Mouse (Mus musculus) spleen, postnatal 10 days (tissue): ENCODE data around the gene Gipc2.
"Not testable (repeated sequence)": the region's sequence is repeated elsewhere in the genome, so short reads cannot be mapped to it uniquely, and the experiment has no call there.

Source experiments
- DNase-seq, 2 experiments: peaks; one replicate each; pipeline ENCODE4 v3.0.0; 2021 to 2022; ENCODE audit warnings: low spot score in 2 of 2

Gipc2 gene

DNA sequence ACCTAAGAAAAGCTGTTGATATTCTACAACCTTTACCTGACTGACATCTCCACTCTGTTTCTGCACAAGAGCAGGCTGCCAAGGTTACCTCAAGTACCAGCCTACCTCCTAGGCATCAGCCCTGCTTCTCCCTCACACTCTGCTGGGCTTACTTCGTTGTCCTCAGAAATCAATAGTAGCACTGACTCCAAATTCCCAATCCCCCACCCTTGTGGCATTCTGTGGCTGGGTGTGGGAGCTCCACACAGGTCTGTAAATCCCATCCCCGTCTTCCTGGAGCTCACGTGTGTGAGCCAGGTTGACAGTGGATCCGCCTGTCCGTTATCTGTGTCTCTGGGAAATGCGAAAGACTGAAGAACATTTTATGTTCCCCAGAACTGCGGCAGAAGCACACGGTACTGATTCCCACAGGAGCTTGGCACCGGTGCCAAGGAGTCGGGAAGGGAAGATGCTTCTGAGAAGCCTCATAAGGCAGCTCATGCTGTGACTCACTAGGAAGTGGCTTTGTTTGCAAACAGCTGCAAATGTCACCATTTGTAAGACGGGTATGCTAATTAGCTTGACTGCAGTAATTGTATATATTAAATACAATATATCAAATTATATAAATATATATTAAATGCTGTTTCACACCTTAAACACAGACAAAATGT, 10.6 kb downstream of the Gipc2 start:
- no peak for DNase-seq

DNA sequence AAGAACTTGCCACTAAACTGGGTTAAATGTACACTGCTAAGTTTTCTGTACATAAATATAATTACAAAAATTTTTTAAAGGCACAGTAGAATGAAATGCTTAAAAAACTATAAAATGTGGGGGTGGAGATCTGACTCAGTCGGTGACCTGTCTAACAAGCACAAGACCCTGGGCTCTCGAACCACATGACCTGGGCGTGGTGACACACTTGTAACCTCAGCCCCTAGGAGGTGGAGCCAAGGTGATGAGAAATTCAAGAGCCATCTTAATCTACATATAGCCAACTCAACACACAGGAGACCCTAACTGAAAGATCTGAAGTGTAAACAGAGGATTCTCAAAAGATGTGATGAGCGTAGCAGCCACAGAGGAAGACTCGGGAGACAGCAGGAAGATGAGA, 11.9 kb downstream of the Gipc2 start:
- DNase-seq: no peak

DNA sequence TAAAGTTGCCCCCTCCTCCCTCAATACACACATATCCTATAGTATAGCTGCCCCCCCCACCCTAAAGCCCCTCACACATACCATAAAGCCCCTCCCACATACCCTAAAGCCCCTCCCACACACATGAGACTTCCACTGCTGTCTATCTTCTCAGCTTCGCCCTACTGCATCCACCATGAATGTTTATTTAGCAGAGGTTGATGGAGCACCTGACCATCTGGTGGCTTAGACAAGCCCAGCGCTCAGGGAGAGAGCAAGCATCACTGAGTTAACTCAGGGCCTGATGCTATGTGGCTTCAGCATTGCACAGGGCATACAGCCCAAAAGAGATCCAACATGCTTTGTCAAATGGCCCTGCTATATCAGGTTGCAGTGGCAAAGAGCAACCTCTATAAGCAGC, 12.9 kb downstream of the Gipc2 start:
- peak in 1 of 2 experiments; percentile 42 for DNase-seq

DNA sequence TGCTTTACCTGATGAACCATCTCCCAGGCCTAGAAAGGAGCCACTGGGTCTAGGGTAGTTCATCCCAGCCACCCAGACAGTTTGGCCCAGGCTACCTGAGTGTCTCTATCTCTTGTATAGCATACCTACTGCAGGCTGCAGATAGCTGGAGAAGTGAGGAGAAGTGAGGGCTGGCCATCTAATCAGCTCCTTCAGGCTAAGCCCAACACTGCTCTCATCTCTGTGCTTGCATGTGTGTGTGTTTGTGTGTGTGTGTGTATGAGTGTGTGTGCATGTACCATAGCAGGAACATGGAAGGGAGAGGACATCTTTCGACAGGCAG, 13.6 kb downstream of the Gipc2 start:
- peak in 1 of 2 experiments; percentile 71 for DNase-seq

DNA sequence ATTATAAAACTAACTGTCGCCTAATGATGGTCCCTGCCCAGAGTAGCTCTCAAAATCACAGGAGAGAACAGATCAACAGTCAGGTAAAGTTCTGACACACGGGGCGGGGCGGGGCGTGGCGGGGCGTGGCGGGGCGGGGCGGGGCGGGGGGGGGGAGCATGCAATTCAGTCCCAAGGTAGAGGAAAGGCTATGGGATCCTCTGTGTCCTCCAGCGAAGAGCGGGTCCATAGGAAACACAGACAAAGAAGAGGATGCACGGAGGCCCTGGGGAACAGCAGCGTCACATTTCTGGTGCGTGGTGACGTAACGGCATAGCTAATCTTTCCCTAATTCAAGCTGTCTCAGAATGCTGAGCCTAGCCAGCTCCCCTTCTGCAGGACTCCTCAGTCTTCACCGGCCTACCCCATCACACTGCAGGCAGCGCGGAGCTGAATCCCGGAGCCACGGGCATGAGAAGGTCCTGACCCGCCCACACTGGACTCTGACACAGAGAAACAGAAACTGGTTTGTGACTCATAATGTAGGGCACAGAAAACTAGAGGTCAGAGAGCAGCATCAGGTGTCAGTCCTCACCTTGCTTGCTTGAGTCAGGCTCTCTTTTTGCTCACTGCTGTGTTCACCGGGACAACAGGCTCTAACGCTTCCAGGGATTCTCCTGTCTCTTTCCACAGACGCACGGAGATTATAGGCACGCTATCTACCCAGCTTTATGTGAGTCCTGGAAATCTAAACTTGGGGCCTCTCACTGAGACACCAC, 14.1 kb downstream of the Gipc2 start:
- DNase-seq: peak; percentile 39 to 62

DNA sequence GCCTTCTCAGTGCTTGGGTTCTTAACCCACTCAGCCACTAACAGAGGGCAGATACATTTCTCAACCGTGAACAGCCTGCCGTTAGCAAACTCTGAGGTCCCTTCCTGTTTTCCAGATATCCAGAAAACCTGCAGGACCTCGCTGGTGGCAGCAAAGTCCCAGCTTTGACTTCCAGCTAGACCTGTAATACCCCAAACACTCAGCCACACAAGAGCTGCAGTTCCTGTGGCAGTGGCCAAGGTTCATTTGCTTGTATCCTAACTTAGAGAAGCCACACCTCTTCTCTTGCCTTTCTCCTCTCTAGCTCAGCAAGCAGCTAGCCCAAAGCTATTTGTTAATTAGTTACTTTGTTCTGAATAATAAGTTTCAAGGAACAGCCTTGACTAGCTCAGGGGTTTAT, 16.2 kb downstream of the Gipc2 start:
- no peak for DNase-seq

DNA sequence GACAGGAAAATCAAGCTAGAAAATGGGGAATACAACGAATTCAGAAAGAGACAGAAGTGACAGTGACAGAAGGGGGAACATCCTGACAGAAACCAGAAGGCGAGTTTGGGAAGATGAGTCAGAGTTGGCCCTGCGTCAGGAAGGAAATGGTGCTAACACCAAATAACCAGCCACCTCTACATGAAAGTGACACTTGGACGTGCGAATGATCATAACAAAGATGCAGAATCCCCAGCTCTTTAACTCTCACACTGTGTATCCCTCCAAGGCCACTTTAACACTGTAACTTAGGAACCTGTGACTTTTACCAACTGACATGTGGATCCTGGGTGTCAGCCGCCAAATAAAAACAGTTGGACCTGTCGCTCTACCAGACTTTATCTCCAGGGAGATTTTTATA, 16.6 kb downstream of the Gipc2 start:
- no peak for DNase-seq

DNA sequence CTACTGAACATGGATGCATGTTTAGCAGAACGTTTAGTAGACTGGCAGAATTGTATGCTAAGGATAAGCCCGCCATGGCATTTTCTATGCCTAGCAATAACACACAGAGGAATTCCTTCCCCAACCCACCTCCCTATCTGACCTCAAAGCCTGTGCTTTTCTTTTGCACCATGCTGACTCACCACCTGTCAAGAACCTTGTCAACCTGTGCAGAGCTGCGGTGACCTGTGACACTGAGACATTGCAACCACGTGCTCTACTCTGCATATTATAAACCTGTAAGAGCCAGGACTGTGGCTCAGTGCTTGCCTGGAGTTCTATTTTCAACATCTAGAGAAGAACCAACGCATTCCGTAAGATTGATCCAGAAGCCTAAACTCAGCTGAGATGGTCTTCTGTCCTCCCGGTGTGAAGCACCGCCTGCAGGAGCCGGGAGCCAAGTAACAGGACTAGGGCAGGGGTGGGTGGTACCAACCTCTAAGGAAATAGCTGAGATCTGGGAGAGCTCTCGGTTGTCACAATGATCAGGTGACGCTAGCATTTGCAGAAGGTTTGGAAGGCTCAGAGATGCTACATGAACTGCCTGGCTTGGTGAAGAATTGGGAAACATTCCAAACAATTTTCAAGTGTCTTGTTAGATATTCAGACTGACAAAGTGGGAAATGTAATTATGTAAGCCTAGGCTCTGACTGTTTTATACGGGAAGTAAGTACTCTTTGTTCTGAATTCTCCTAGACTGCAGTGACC, 18.8 kb downstream of the Gipc2 start:
- DNase-seq: no peak

DNA sequence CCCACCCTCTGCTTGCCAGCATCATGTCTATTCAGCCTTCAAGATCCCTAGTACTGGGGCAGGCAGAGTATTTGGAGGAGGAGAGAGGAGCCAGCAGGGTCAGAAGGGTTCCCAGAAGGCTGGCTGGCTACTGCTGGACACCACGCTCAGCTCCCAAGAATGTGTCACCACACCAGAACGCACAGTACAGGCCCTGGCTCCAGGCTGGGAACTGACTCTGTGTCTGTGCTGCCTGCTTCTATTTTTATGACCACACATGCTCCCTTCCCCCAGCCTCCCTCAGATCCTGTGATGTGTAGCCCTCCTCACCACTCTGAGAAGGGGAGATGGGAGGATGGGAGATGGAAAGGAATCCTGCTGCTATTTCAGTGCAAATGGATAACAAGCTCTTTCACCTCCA, 20.8 kb downstream of the Gipc2 start:
- no peak for DNase-seq

DNA sequence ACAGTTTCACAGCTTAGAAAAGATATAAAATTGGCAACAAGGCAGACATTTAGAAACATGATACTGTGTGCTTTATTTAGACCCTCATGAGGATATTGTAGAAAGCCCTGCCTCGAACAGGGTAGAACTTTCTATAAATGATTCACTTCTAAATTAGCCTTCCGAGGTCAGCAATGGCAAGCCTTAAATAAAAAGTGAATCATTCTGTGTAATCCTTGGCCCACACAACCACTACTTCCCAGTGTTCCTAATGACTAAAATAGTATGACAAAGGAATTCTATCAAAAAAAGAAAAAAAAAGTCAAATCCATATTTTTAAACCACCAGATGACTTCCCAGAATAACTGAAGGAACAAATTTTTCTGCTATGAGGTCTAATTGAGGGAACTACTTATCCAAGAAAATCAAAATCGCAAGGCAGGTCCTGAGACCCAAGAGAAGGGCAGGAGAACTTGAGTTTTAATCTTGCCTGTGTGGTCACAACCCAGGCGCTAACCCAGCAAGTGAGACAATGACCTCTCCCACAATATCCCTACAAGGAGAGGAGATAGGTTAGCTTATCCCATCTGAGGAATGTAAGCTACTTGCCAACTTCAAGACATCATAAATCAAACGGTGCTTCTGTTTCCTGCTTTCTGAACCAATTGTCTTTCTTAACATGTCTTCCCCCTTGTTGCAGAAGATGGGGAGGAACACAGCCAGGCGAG, 22.9 kb downstream of the Gipc2 start:
- DNase-seq: no peak

DNA sequence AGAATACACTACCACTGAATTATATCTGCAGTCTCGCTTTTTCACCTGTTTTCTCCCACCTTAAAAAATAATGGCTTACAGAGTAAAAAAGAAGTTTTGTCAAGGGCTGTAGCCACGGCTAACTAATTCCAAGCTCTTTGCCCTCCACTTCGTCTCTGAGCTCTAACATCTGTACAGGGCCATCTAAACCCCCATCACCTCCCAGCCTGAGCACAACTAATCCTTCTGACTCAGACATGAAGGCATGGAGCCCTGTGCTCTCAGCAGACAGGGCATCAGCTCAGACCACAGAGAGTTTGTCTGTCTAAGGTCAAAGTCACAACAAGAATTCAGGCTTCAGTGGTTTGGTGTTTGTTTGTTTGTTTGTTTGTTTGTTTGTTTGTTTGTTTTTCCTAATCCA, 23.9 kb downstream of the Gipc2 start:
- DNase-seq: no peak

DNA sequence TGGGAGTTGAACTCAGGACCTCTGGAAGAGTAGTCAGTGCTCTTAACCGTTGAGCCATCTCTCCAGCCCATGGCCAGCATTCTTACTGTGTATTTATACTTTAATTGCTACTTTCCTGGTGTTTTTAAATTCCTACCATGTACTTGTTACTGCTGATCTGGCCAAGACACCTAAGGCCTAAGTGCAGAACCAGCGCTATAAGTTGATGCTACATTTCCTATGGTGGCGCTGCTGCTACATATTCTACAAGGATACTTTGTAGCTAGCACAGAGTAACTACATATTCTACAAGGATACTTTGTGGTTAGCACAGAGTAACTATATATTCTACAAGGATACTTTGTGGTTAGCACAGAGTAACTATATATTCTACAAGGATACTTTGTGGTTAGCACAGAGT, 26.7 kb downstream of the Gipc2 start:
- not testable (repeated sequence) for DNase-seq

DNA sequence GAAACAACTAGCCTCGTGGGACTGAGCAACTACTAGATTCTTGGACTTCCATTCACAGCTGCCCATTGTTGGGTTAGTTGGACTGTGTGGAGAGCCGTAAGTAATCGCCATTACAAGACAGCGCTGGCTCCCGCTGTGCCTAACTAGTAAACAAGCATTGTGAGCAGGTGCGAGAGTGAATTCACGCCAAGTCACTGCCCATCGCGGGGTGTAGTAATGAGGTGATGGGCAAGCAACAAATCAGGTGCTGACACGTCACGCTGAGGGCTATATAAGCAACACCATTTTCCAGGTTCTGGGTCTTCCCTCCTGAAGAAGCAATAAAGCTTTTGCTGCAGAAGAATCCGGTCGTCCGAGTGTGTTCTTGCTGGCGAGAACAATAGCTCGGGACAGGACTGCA, 29.9 kb downstream of the Gipc2 start:
- DNase-seq: not testable (repeated sequence)

DNA sequence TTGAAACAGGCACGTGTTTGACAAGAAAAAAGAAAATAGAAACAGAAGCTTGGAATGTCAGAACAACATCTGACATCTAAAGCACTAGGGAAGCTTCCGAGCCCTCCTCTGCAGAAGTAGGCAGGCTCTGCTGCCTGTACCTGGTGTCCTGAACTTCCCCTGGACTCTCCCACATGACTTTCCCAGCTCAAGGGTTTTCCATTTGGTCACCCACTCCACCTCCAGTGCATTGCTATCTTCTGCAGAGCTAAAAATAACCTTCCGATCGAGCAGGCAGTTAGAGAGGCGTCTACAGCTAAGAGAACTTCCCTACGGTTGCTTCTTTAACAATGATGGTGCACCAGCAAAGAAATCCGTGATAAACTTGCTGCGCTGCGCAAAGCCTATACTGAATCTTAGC, 32.4 kb downstream of the Gipc2 start:
- DNase-seq: no peak

DNA sequence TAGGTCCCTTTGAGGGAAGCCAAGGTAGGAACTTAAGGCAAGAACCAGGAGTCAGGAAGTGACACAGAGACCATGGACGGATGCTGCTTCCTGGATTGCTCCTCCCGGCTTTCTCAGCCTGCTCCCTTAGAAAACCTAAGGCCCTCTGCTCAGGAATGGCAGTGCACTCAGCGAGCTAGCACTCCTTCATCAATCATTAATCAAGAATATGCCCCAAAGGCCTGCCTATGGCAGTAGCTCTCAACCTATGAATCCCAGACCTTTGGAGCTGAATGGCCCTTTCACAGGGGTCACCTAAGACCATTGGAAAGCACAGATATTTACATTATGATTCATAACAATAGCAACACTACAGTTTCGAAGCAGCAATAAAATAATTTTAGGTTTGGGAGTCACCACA, 35.1 kb downstream of the Gipc2 start:
- DNase-seq: no peak

DNA sequence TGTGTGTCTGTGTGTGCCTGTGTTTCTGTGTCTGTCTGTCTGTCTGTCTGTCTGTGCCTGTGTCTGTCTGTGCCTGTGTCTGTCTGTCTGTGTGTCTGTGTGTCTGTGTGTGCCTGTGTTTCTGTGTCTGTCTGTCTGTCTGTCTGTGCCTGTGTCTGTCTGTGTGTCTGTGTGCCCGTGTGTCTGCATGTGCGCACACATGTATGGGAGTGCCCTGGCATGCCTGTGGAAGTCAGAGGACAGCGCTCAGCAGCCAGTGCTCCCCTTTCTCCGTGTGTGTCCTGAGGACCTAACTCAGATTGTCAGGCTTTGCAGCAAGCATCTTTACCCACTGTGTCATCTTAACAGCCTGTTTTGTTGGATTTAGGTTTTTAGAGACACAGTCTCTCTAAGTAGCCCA, 36.6 kb downstream of the Gipc2 start:
- DNase-seq: not testable (repeated sequence)

DNA sequence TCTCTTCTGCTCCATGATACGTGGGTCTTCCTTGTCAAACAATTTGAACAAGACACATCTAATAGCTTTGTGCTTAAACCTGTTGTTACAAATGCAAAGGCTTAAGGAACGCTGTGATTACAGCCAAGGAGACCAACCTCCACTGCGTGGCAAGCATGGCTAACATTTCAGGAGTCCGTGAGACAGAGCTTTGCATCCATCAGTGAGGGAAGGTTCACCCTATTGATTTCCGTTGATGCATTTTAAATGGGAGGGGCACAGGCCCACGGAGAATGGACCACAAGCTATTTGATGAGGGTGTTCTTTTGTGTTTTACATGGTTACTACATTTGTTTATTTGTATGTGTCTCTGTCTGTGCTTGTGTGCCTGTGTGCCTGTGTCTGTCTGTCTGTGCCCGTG, 37.4 kb downstream of the Gipc2 start:
- DNase-seq: no peak

DNA sequence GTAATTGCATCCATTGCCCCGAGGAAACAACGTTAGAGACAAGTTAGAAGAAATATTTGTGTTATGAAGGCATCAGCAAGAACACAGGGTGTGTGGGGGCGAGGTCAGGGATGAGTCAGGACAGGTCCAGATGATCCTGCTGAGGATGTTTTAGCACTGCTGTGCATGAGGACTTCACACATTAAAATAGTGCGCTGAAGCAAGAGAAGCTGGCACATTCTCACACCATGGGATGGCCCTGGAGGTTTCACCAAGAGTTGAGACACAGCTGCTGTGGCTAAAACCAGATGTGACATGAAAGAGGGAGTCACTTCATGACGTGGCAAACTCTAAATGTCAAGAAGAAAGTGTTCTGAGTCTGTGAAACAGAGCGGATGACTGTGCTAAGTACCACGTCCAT, 38.9 kb downstream of the Gipc2 start:
- DNase-seq: no peak

DNA sequence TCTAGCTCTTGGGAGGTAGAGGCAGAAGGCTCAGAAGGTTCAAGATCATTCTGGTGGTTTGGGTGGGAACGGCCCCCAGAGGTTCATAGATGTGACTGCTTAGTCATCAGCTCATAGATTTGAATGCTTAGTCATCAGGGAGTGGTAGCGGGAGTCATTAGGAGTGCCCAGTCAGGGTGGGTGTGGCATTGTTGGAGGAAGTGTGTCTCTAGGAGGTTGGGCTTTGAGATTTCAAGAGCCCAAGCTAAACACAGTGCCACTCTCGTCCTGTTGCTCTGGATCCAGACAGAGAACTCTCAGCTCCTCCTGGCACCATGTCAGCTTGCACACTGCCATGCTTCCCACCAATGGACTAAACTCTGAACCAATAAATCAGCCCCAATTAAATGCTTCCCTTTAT, 43.3 kb downstream of the Gipc2 start:
- DNase-seq: peak; percentile 33 to 78

DNA sequence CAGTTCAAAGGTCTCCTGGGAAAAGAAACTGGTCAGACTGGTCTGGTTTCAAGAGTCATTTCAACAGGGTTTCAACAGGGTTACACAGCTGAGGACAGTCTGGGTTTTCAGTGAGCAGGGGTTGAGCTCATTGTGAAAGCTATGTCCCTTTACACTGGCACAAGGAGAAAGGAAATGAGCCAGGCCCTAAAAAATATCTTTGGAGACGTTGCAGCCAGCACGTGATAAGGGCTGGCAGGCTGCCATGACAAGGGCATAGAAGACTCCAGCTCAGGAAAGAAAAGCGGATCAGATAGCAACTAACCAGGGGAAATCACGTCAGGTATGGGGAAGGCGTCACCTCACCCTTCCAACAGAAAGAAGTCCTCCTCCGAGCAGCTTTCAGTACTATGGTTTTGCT, 43.9 kb downstream of the Gipc2 start:
- peak; percentile 60 to 83 for DNase-seq

DNA sequence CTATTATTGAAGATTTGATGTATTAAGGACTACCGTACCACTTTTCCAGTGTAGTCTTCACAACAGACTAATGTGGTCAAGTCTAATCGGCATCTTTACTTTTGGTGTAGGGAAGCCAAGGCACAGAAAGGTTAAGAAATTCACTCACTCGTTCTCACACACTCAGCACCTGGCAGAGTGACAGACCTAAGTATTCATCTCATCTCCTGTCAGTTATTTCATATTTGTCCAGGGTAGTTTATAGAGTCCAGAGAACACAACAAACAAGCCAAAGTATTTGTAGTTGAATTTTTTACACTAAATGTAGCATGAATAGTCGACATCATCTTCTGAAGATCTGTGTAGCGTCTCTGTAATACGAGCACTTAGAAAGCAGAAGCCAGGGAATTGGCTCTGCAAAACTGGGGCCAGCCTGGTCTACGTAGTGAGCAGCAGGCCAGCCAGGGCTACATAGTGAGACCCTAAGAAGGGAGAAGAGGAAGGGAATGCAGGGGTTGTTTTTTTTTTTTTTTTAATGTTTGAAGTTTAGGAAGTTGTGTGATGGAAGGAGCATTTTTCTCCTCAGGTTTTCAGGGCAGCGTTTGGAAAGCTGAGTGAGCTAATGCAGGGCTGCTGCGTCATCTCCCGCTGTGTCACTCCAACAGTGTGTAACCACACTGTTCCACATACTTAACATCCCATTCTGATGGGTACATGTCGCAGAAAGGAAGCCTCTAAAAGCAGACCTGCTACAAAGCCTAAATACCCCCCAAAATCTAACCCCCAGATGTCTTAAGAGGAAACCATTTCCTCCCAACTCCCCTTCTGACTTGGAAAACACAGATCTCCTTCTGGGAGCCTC, 44.6 kb downstream of the Gipc2 start:
- DNase-seq: no peak

DNA sequence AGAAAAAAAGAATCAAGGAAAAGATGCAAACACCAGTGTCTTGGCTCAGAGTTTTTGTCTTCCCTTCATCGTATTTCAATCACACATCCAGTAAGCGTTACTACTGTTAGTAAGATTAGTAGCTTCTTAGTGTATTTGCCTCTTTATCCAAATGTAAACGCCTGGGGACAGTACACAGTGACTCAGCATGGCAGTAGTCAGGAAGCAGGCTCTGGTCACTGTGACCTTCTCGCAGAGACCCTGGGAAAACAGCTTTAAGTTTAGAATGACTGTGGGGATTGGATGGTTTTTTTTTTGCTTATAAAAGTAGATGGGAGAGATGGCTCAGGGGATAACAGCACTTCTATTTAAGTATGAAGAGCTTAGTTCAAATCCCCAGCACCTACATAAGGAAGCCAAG, 46.0 kb downstream of the Gipc2 start:
- DNase-seq: no peak
